Mouse (Mus musculus) kidney, embryonic 15.5 days (tissue): ENCODE data around the gene Mctp1. TPM values are rescaled to one million over a fixed set of nuclear protein-coding genes. Genes with fewer than 3 reads are reported as not detected.
"Not testable (repeated sequence)": the region's sequence is repeated elsewhere in the genome, so short reads cannot be mapped to it uniquely, and the experiment has no call there.

ENCODE experiments used
- ATAC-seq: fragments of 200-750 bp; cut with Nextera tagmentation; replicated peaks from 2 replicates; pipeline ENCODE4 v1.8.0; 2017; ENCODE audit warnings: moderate TSS enrichment; ENCODE audit not compliant: low FRiP score
- H3K27ac ChIP-seq: fragments of 300-500 bp; sonication (generic); 2 replicates; pipeline ENCODE4 v1.5.1; 2015; ENCODE audit warnings: mild to moderate bottlenecking, inconsistent platforms
- H3K27me3 ChIP-seq: fragments of 300-500 bp; sonication (generic); 2 replicates; pipeline ENCODE4 v1.6.1; 2015; ENCODE audit warnings: inconsistent platforms
- H3K36me3 ChIP-seq: fragments of 300-500 bp; sonication (generic); 2 replicates; pipeline ENCODE4 v1.6.1; 2015; ENCODE audit warnings: inconsistent platforms
- H3K4me1 ChIP-seq: fragments of 300-500 bp; sonication (generic); 2 replicates; pipeline ENCODE4 v1.6.1; 2015; ENCODE audit warnings: inconsistent platforms
- H3K4me2 ChIP-seq: fragments of 300-500 bp; sonication (generic); 2 replicates; pipeline ENCODE4 v1.6.1; 2015; ENCODE audit warnings: moderate library complexity, mild to moderate bottlenecking, inconsistent platforms
- H3K4me3 ChIP-seq: fragments of 300-500 bp; sonication (generic); replicated peaks from 2 replicates; pipeline ENCODE4 v1.5.1; 2015; ENCODE audit warnings: mild to moderate bottlenecking, inconsistent platforms
- H3K9ac ChIP-seq: fragments of 300-500 bp; sonication (generic); 2 replicates; pipeline ENCODE4 v1.6.1; 2015; ENCODE audit warnings: mild to moderate bottlenecking, inconsistent platforms
- H3K9me3 ChIP-seq: fragments of 300-500 bp; sonication (generic); replicated peaks from 2 replicates; pipeline ENCODE4 v1.6.1; 2016; ENCODE audit warnings: inconsistent platforms
- WGBS: fragments of 180-500 bp; shearing (Covaris S2); methylation state at CpG from one replicate; pipeline ENCODE4 v1.1.7; 2015; ENCODE audit warnings: mixed read lengths; 5-methylcytosine and 5-hydroxymethylcytosine counted together
- polyA plus RNA-seq: library from polyadenylated mRNA; unstranded; fragments of >200 nt; fragmentation: Nextera tagmentation; extraction: Ambion mirVana; gene quantifications from 2 replicates; pipeline ENCODE4 v1.2.1, GENCODE M21; 2015

Mctp1 gene
- polyA plus RNA-seq: 0.30 and 0.53 TPM in 2 replicates

GRCm38 (mm10) chr13:76383972-76384663 lies at the start of gene Mctp1:
TSS of gene Mctp1 (plus strand) at chr13:76384535.
- Histone ChIP-seq H3K36me3 (no peaks in the 10 kb centered on the region), H3K27me3 (peaks cover 48% of the 10 kb centered on the region), H3K27ac (peak within 1 kb of the TSS; percentile 9; the same call in 1 of the 2 replicates), H3K9me3 (no peaks in the 10 kb centered on the region), H3K4me3 (peak within 1 kb of the TSS; percentile 58), H3K4me1 (peaks cover 18% of the 10 kb centered on the region), H3K9ac (peak within 1 kb of the TSS; percentile 36), H3K4me2 (peak within 1 kb of the TSS; percentile 98)
- WGBS: under 1% methylated on average over 50 of the region's 62 CpGs
- peak; percentile 97 for ATAC-seq

DNA sequence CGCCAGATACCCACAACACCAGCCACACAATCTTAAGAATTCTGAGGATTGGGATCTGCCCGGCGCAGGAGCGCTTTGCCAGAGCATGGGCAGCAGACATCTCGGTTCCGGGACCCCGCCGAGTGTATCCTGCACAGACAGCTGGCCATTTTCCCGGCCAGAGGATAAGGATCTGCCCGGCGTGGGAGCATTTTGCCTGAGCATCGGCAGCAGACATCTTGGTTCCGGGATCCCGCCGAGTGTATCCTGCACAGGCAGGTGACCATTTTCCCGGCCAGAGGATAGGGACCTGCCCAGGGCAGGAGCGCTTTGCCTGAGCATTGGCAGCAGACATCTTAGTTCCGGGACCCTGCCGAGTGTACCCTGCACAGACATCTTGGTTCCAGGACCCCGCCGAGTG lies 38.4 kb upstream of the Mctp1 start:
- H3K4me3 ChIP-seq, H3K4me2 ChIP-seq, H3K27ac ChIP-seq, ATAC-seq, H3K9ac ChIP-seq, H3K4me1 ChIP-seq, H3K9me3 ChIP-seq, H3K27me3 ChIP-seq, H3K36me3 ChIP-seq: not testable (repeated sequence)
- WGBS: 85% methylated on average over 21 of the region's 21 CpGs

GRCm38 (mm10) chr13:76358720-76359119 lies 25.6 kb upstream of the Mctp1 start:
- no peaks in the 10 kb centered on the region for H3K36me3 ChIP-seq
- no peak overlapping the region for H3K27ac ChIP-seq
- no peak overlapping the region for H3K4me3 ChIP-seq
- H3K9me3 ChIP-seq: no peaks in the 10 kb centered on the region
- H3K4me2 ChIP-seq: no peak overlapping the region
- H3K9ac ChIP-seq: no peak overlapping the region
- no peak for ATAC-seq
- no peaks in the 10 kb centered on the region for H3K4me1 ChIP-seq
- no peaks in the 10 kb centered on the region for H3K27me3 ChIP-seq

- Histone ChIP-seq H3K27ac (peak overlapping the region; percentile 9; the same call in 1 of the 2 replicates), H3K36me3 (no peaks in the 10 kb centered on the region), H3K9ac (peak overlapping the region; percentile 36; the same call in 1 of the 2 replicates), H3K4me1 (peaks cover 18% of the 10 kb centered on the region), H3K9me3 (no peaks in the 10 kb centered on the region), H3K27me3 (peaks cover 48% of the 10 kb centered on the region), H3K4me2 (peak overlapping the region; percentile 98), H3K4me3 (peak overlapping the region; percentile 58)
- peak; percentile 89 for ATAC-seq
- WGBS: under 1% methylated on average over 56 of the region's 58 CpGs
Measured at GRCm38 (mm10) chr13:76384664-76385435, 515 bp downstream of the Mctp1 start.

DNA sequence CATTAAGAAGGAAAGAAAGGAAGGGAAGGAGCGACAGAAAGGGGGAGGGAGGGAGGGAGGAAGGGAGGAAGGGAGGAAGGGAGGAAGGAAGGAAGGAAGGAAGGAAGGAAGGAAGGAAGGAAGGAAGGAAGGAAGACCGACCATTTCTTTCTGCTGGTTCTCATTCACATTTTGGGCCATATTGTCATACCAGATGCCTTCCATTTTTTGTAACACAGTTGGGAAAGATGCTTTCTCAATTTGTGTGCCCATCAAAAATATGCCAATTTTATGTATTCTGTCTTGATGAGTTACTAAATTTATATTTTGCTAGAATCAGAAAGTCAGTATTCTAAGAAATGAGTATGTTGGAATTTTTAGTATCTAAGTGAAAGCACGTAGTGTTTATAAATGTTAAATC lies 4.3 kb downstream of the Mctp1 start:
- Histone ChIP-seq H3K27me3 (peaks cover 30% of the 10 kb centered on the region), H3K4me3 (no peak overlapping the region), H3K9ac (no peak overlapping the region), H3K27ac (no peak overlapping the region), H3K4me1 (peaks cover 17% of the 10 kb centered on the region), H3K4me2 (no peak overlapping the region), H3K9me3 (no peaks in the 10 kb centered on the region), H3K36me3 (no peaks in the 10 kb centered on the region)
- no peak for ATAC-seq
- 69% methylated on average over 3 of the region's 3 CpGs for WGBS

DNA sequence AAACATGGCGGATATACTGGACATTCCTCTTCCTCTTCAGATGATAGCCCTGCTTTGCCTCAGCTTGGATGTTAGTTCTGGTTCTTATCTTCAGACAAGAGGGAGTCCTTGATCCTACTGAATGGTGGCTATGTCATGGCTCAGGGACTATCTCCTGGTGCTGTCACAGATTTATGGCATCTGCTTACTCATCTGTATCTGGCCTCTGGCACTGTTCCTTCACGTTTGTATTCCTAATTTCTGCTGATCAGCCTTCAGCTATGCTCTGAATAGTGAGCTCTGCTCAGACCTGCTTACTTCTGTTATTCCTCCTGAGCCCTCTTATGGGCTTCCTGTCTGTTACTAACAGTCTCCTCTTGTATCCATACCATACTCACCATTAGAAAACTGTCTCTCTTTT lies 7.6 kb downstream of the Mctp1 start:
- H3K4me1 ChIP-seq: no peaks in the 10 kb centered on the region
- 55% methylated on average over 2 of the region's 2 CpGs for WGBS
- no peak overlapping the region for H3K9ac ChIP-seq
- no peak overlapping the region for H3K4me2 ChIP-seq
- peaks cover 4% of the 10 kb centered on the region; the same call in 1 of the 2 replicates for H3K27me3 ChIP-seq
- no peaks in the 10 kb centered on the region for H3K36me3 ChIP-seq
- H3K27ac ChIP-seq: no peak overlapping the region
- H3K4me3 ChIP-seq: no peak overlapping the region
- H3K9me3 ChIP-seq: no peaks in the 10 kb centered on the region
- ATAC-seq: 0 out of 2 replicates have a peak, but pooled peaks have one; percentile 36

DNA sequence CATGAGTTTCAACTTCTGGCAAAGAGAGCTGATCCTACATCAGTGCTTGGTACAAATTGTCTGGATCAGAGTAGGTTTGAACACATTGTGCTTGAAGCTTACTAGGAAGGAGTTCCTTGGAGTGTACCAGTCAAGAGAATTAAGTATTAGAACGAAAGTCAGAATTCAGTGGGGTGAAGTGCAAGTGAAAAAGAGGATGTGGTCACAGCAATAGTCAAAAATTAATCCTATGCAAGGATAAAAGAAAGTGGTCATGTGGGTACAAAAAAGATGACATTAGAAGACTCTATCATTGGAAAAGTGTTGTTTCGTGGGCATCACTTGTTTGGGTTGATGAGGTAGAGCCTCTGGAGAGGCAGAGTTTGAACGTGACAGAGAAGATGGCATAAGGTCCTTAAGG lies 8.8 kb downstream of the Mctp1 start:
- Histone ChIP-seq H3K4me2 (no peak overlapping the region), H3K4me1 (no peaks in the 10 kb centered on the region), H3K4me3 (no peak overlapping the region), H3K9me3 (no peaks in the 10 kb centered on the region), H3K27ac (no peak overlapping the region), H3K36me3 (no peaks in the 10 kb centered on the region), H3K27me3 (no peaks in the 10 kb centered on the region), H3K9ac (no peak overlapping the region)
- no peak for ATAC-seq
- 77% methylated on average over 3 of the region's 3 CpGs for WGBS

- H3K4me3 ChIP-seq: no peak overlapping the region
- no peaks in the 10 kb centered on the region; the same call in 1 of the 2 replicates for H3K9me3 ChIP-seq
- H3K27me3 ChIP-seq: no peaks in the 10 kb centered on the region
- H3K9ac ChIP-seq: no peak overlapping the region
- no peak for ATAC-seq
- no peak overlapping the region for H3K27ac ChIP-seq
- no peak overlapping the region for H3K4me2 ChIP-seq
- no peaks in the 10 kb centered on the region for H3K4me1 ChIP-seq
- H3K36me3 ChIP-seq: no peaks in the 10 kb centered on the region
Measured at GRCm38 (mm10) chr13:76395906-76396305, 11.6 kb downstream of the Mctp1 start.

- Histone ChIP-seq H3K4me2 (no peak overlapping the region), H3K27me3 (no peaks in the 10 kb centered on the region), H3K9ac (no peak overlapping the region), H3K36me3 (no peaks in the 10 kb centered on the region), H3K4me1 (no peaks in the 10 kb centered on the region), H3K27ac (no peak overlapping the region), H3K9me3 (no peaks in the 10 kb centered on the region), H3K4me3 (no peak overlapping the region)
- no peak for ATAC-seq
- 73% methylated on average over 2 of the region's 2 CpGs for WGBS
Measured at GRCm38 (mm10) chr13:76409296-76409695, 25.0 kb downstream of the Mctp1 start.

DNA sequence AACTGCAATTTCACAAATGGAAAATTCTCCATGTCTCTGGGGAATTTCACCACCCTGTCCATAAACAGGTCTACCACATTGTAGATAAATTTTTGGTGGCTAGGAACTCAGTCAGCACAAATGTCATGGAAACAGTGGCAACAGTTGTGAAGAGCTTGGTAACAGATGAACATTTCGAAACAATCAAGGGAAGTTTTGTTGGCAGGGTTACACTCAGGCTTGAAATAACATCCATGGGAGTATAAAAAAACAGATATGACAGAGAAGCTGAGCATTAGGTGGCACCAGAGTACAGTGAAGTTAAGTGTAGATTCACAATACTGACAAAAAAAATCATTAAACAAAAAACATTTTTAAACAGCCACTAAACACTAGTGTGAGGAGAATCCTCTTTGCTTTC lies 26.3 kb downstream of the Mctp1 start:
- no peak overlapping the region for H3K4me3 ChIP-seq
- WGBS: 73% methylated on average over 1 of the region's 1 CpGs
- no peak for ATAC-seq

DNA sequence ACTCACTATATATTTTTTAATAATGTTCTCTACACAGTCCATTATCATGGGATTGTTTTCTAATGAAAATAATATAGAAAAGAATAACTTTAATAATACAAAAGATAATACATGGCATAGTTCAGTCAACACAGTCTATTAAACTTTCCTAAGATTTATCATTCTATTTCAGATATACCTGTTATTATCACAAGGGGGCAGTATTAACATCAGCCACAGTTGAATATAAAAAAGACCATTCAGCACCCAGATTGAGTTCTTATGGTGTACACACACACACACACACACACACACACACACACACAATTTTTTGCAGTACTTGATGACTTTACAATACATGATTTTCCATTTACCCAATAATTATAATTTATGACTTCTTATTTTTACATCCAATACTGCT lies 31.0 kb downstream of the Mctp1 start:
- no peak overlapping the region for H3K27ac ChIP-seq
- no peak overlapping the region for H3K9ac ChIP-seq
- no peaks in the 10 kb centered on the region for H3K4me1 ChIP-seq
- H3K4me2 ChIP-seq: no peak overlapping the region
- no peaks in the 10 kb centered on the region for H3K9me3 ChIP-seq
- H3K36me3 ChIP-seq: no peaks in the 10 kb centered on the region
- H3K27me3 ChIP-seq: no peaks in the 10 kb centered on the region
- no peak overlapping the region for H3K4me3 ChIP-seq
- ATAC-seq: no peak

More for the DNA sequence above, 26.3 kb downstream of the Mctp1 start:
- Histone ChIP-seq H3K4me2 (no peak overlapping the region), H3K27ac (no peak overlapping the region), H3K27me3 (no peaks in the 10 kb centered on the region), H3K4me1 (no peaks in the 10 kb centered on the region), H3K9me3 (no peaks in the 10 kb centered on the region), H3K9ac (no peak overlapping the region), H3K36me3 (no peaks in the 10 kb centered on the region)

- H3K36me3 ChIP-seq: no peaks in the 10 kb centered on the region
- no peak overlapping the region for H3K27ac ChIP-seq
- H3K9me3 ChIP-seq: no peaks in the 10 kb centered on the region
- no peaks in the 10 kb centered on the region for H3K27me3 ChIP-seq
- H3K4me1 ChIP-seq: no peaks in the 10 kb centered on the region
- H3K4me2 ChIP-seq: no peak overlapping the region
- H3K4me3 ChIP-seq: no peak overlapping the region
- ATAC-seq: no peak
- 84% methylated on average over 4 of the region's 4 CpGs for WGBS
- no peak overlapping the region for H3K9ac ChIP-seq
Measured at GRCm38 (mm10) chr13:76420111-76420510, 35.8 kb downstream of the Mctp1 start.
